Mouse (Mus musculus) hindbrain, embryonic 10.5 days (tissue): ENCODE data around the gene Rassf3. TPM values are rescaled to one million over a fixed set of nuclear protein-coding genes. Genes with fewer than 3 reads are reported as not detected.

ENCODE experiments used
- DNase-seq: peaks from one replicate; pipeline ENCODE4 v3.0.0-alpha.2; 2017; ENCODE audit warnings: low spot score
- H3K27ac ChIP-seq: fragments of 300-500 bp; sonication (generic); 2 replicates; pipeline ENCODE4 v1.5.1; 2016; ENCODE audit warnings: mild to moderate bottlenecking, moderate library complexity
- H3K27me3 ChIP-seq: fragments of 300-500 bp; sonication (generic); 2 replicates; pipeline ENCODE4 v1.6.1; 2016; ENCODE audit warnings: mild to moderate bottlenecking; ENCODE audit not compliant: poor library complexity, insufficient read depth, severe bottlenecking
- H3K36me3 ChIP-seq: fragments of 300-500 bp; sonication (generic); 2 replicates; pipeline ENCODE4 v1.6.1; 2016; ENCODE audit warnings: mild to moderate bottlenecking, moderate library complexity
- H3K4me1 ChIP-seq: fragments of 300-500 bp; sonication (generic); replicated peaks from 2 replicates; pipeline ENCODE4 v1.6.1; 2016; ENCODE audit warnings: mild to moderate bottlenecking
- H3K4me3 ChIP-seq: fragments of 300-500 bp; sonication (generic); 2 replicates; pipeline ENCODE4 v1.5.1; 2016; ENCODE audit warnings: mild to moderate bottlenecking, moderate library complexity
- H3K9me3 ChIP-seq: fragments of 300-500 bp; sonication (generic); 2 replicates; pipeline ENCODE4 v1.6.1; 2016; ENCODE audit warnings: mild to moderate bottlenecking, moderate library complexity
- WGBS: fragments of 180-500 bp; shearing (Covaris S2); methylation state at CpG from one replicate; pipeline ENCODE4 v1.1.7; 2016; 5-methylcytosine and 5-hydroxymethylcytosine counted together
- polyA plus RNA-seq: library from polyadenylated mRNA; unstranded; fragments of >200 nt; fragmentation: Nextera tagmentation; extraction: Ambion mirVana; gene quantifications from 2 replicates; pipeline ENCODE4 v1.2.1, GENCODE M21; 2016

Gene Rassf3
- polyA plus RNA-seq, 1 experiment from 2014 or later: 8.0 TPM

DNA sequence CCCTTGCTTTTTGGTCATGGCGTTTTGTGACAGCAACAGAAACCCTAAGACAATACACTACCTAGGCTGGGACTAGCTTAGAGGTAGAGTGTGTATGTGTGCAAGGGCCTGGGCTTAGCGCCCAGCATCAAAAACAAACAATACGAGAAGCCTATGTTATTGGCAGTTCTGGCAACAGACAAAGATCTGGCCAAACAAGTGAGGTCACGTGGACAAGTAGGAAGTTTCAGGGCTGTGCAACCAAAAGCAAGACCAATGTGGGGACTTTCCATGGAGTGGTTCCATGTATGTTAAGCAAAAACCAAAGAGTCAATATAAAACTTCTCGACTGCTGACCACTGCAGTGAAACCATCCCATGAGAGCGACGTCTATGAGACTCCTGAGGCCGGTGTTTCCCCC, 30.3 kb downstream of the Rassf3 start:
- Histone ChIP-seq H3K9me3 (no peaks in the 10 kb centered on the region), H3K4me3 (no peak overlapping the region), H3K27me3 (no peaks in the 10 kb centered on the region), H3K27ac (no peak overlapping the region), H3K4me1 (peaks cover 15% of the 10 kb centered on the region), H3K36me3 (no peaks in the 10 kb centered on the region)
- 90% methylated on average over 8 of the region's 8 CpGs for WGBS
- DNase-seq: no peak

DNA sequence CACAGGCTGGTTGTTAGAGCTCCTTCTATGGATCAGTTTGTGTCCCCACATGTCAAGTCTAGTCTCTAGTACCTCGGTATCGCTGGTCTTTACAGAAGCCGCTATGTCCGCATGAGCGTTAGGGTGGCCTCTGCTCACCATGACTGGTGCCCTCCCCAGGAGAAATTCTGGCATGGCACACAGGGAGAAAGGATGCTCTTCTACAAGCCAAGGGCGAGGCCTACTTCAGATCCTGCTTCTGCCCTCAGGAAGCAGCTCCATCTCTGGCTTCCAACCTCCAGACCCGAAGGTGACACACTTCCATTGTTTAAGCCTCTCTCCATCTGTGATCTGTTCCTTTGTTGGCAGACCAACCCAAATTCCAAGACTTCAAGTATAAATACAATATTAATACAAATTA, 31.9 kb downstream of the Rassf3 start:
- H3K4me3 ChIP-seq: no peak overlapping the region
- no peak overlapping the region for H3K27ac ChIP-seq
- WGBS: 94% methylated on average over 7 of the region's 7 CpGs
- H3K9me3 ChIP-seq: no peaks in the 10 kb centered on the region
- DNase-seq: no peak
- peaks cover 24% of the 10 kb centered on the region for H3K4me1 ChIP-seq
- no peaks in the 10 kb centered on the region for H3K27me3 ChIP-seq
- H3K36me3 ChIP-seq: no peaks in the 10 kb centered on the region

DNA sequence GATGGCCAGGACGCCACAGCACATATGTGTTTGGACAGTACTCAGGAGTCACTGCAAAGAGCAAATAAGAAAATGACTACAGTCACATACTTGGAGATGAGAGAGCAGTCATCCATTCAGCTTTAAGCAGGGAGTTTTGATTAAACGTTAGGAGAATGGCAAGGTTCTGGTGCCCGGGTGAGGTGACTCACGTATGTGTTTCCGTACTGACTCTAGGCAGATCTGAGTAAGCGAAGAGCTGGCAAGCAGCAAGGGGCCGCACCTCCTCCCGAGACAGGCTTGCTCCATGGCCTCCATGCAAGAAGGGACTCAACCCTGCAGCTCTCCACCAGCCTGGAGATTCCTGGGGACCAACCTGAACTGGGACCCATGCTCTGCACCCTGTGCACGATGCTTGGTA, 32.4 kb downstream of the Rassf3 start:
- Histone ChIP-seq H3K27me3 (no peaks in the 10 kb centered on the region), H3K4me3 (no peak overlapping the region), H3K4me1 (peaks cover 24% of the 10 kb centered on the region), H3K36me3 (no peaks in the 10 kb centered on the region), H3K27ac (no peak overlapping the region), H3K9me3 (no peaks in the 10 kb centered on the region)
- WGBS: 88% methylated on average over 9 of the region's 9 CpGs
- no peak for DNase-seq

DNA sequence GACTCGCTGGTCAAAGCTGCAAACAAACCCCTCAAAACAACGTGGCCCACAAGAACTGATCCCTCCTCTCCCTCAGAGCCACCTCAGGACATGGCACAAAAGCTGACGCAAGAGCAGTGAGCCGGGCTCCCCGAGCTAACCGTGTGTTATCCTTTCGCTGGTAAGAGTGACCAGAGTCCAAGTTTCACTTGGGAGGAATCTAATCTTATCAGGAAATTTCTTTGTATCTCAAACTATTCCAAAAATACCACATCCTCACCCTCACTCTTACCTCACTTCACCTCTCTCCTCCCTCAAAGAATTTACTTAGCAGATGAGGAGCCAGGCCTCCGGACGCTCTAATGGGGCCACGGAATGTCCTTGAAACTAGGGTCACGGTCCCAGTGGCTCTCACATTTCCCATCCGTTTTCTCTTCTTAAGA, 36.8 kb downstream of the Rassf3 start:
- DNase-seq: no peak
- Histone ChIP-seq H3K4me3 (no peak overlapping the region), H3K36me3 (no peaks in the 10 kb centered on the region), H3K4me1 (peaks cover 42% of the 10 kb centered on the region), H3K9me3 (no peaks in the 10 kb centered on the region), H3K27ac (no peak overlapping the region), H3K27me3 (no peaks in the 10 kb centered on the region)
- WGBS: 90% methylated on average over 12 of the region's 12 CpGs

DNA sequence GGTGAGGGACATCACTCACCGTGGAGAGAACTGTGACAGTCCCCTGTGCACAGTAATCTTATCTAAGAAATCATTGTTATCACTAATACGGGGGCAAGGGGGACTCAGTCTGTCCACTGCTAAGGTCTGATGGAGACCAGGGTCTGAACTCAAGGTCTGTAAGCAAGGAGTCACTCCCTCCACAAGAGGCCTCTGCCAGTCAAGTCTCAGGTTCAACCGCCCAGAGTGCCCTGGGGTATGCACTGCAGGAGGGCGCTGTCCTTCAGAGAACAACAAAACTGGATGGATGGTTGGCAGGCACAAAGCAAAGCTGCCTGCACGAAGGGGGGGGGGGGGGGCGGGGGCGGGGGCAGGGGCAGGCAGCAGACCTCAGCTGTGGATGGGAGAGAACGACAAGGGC, 38.0 kb downstream of the Rassf3 start:
- peak overlapping the region; percentile 13; the same call in 1 of the 2 replicates for H3K27ac ChIP-seq
- H3K9me3 ChIP-seq: no peaks in the 10 kb centered on the region
- H3K4me1 ChIP-seq: peaks cover 49% of the 10 kb centered on the region
- DNase-seq: no peak
- no peaks in the 10 kb centered on the region for H3K36me3 ChIP-seq
- 64% methylated on average over 8 of the region's 8 CpGs for WGBS
- no peaks in the 10 kb centered on the region for H3K27me3 ChIP-seq
- H3K4me3 ChIP-seq: no peak overlapping the region

DNA sequence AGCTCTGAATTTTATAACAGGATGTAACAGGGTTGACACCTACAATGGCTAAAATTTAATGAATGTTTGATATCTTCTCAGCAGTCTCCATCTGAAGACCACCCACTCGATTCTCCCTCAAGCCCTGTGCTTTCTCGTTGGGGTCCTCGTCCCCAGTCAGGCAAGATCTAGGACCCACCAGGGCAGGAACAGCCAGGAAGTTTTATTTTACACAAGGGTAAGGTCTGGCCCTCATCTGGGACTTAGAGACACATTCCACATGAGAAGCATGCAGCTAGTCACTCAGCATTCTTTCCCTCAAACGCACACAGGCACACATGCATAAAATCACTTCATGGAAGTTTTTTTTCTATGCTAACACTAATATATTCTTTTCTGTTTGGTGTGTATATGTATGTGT, 39.5 kb downstream of the Rassf3 start:
- H3K4me1 ChIP-seq: peaks cover 63% of the 10 kb centered on the region
- H3K27ac ChIP-seq: no peak overlapping the region
- H3K4me3 ChIP-seq: no peak overlapping the region
- H3K27me3 ChIP-seq: no peaks in the 10 kb centered on the region
- no peak for DNase-seq
- no peaks in the 10 kb centered on the region for H3K9me3 ChIP-seq
- 69% methylated on average over 4 of the region's 4 CpGs for WGBS
- H3K36me3 ChIP-seq: no peaks in the 10 kb centered on the region

DNA sequence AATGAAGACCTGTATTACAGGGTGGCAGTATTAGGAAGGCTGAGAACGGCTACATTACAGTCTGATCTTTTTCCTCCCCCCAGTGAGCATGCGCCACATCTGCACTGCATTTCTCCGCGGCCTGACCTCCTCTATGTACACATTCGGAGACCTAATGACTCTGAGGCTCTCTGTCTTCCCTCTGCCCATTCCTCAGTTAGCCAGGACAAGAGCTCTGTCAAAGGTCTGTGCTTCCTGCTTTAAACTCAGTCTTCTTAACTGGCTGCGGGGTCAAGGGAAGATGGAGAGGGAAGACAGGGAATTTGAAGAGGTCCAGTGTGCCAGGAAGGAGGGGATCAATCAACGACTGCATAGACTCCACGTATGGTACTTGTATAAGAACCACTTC, 39.9 kb downstream of the Rassf3 start:
- no peaks in the 10 kb centered on the region for H3K27me3 ChIP-seq
- 50% methylated on average over 8 of the region's 8 CpGs for WGBS
- DNase-seq: peak; percentile 49
- H3K9me3 ChIP-seq: no peaks in the 10 kb centered on the region
- peaks cover 67% of the 10 kb centered on the region for H3K4me1 ChIP-seq
- H3K27ac ChIP-seq: 0 out of 2 replicates have a peak overlapping the region, but pooled peaks have one; percentile 56
- H3K36me3 ChIP-seq: no peaks in the 10 kb centered on the region
- H3K4me3 ChIP-seq: no peak overlapping the region

DNA sequence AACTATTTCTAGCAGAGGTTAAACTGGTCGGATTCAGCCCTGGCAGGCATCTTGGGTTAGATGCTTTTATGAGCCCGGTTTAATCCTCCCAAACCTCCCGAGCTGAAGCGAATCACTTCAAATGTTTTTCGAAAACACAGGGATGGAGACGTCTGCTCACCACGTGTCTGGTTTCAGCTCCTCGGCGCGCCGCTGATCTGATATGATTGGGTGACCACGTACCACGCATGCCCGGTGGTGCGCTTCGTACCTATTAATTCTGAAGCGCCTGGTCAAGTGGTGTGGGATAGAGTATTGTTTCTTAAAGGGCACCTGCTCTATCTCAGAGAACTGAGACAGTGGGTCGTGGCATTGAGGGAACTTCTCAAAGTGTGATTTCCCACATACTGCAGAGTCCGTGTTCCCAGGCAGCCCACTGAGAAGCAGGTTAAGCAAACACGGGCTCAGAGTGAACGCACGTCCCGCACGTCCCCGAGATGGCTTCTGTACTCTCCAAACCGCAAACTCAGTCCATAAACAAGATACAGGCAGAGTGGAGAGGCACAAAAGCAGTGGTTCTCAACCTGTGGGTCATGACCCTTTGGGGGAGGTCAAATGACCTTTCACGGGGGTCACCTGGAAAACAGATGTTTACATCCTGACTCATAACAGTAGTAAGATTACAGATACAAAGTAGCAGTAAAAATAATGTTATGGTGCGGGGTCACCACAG, 40.4 kb downstream of the Rassf3 start:
- H3K4me1 ChIP-seq: peaks cover 69% of the 10 kb centered on the region
- H3K36me3 ChIP-seq: no peaks in the 10 kb centered on the region
- H3K27me3 ChIP-seq: 0 out of 2 replicates have a peak, but pooled peaks cover 4% of the 10 kb centered on the region
- 63% methylated on average over 28 of the region's 28 CpGs for WGBS
- H3K27ac ChIP-seq: peak overlapping the region; percentile 54
- H3K9me3 ChIP-seq: no peaks in the 10 kb centered on the region
- no peak for DNase-seq
- H3K4me3 ChIP-seq: no peak overlapping the region

DNA sequence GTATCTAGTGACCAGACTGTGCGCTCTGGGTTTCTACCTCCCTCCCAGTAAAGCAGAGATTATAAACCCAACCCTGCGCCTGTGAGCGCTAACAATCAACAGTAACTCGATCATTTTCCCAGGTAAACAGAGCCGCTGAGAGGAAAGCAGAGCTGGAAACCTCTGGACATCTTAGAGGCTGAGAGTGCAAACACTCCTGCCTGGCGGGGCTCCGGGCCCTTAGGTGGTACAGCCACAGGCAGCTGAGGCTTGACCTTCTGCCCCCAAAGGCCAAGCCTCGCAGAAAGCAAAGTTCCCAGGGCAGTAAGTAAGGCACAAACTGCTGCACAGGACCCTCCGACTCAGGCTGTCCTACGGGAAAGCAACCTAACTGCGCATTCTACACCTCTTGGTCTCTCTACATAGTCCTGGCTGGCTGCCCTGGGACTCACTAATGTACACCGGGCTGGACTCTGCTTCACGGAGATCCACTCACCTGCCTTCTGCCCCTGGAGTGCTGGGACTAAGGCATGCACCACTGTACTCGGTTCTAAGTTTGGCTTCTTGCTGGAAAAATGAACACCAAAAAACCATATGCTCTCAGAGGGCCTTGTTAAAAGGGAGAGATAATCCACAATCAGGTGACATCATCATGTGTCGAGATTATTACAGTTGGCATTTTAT, 41.6 kb downstream of the Rassf3 start:
- H3K9me3 ChIP-seq: no peaks in the 10 kb centered on the region
- H3K4me1 ChIP-seq: peaks cover 73% of the 10 kb centered on the region
- peak overlapping the region; percentile 42; the same call in 1 of the 2 replicates for H3K27ac ChIP-seq
- H3K27me3 ChIP-seq: 0 out of 2 replicates have a peak, but pooled peaks cover 4% of the 10 kb centered on the region
- DNase-seq: no peak
- H3K36me3 ChIP-seq: no peaks in the 10 kb centered on the region
- no peak overlapping the region for H3K4me3 ChIP-seq
- 67% methylated on average over 15 of the region's 15 CpGs for WGBS

DNA sequence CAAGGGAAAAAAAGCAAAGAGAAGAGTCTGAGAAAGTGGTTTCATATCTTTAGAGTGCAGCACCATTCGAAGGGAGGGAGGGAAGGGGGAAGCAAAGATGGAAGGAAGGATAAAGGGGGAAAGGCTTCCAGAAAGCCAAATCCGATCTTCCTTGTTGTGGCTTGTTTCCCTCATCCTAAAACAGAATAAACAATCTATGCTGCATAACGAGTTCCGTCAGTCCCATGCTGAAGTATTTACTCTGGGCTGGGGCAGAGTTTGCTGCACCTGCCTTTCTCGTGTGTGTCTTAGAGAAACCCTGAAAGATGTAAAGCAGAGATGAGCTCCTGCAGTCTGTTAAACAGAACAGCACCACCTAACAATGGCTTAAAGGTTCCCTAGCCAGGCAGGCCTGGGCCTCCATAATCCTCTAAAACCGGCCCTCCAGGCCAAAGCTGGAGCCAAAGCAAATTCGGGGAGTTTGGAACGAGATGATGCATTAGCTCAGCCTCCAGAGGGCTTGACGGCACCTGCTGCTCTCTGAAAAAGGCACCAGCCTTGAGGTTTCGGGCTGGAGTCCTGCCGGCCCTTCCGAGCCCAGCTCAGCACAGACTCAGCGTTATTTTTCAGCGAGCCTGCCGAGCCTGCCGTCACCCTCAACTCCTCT, 43.4 kb downstream of the Rassf3 start:
- peak overlapping the region; percentile 71 for H3K27ac ChIP-seq
- peaks cover 82% of the 10 kb centered on the region for H3K4me1 ChIP-seq
- H3K36me3 ChIP-seq: no peaks in the 10 kb centered on the region
- H3K27me3 ChIP-seq: 0 out of 2 replicates have a peak, but pooled peaks cover 4% of the 10 kb centered on the region
- 38% methylated on average over 16 of the region's 16 CpGs for WGBS
- no peak for DNase-seq
- no peaks in the 10 kb centered on the region for H3K9me3 ChIP-seq
- H3K4me3 ChIP-seq: no peak overlapping the region

DNA sequence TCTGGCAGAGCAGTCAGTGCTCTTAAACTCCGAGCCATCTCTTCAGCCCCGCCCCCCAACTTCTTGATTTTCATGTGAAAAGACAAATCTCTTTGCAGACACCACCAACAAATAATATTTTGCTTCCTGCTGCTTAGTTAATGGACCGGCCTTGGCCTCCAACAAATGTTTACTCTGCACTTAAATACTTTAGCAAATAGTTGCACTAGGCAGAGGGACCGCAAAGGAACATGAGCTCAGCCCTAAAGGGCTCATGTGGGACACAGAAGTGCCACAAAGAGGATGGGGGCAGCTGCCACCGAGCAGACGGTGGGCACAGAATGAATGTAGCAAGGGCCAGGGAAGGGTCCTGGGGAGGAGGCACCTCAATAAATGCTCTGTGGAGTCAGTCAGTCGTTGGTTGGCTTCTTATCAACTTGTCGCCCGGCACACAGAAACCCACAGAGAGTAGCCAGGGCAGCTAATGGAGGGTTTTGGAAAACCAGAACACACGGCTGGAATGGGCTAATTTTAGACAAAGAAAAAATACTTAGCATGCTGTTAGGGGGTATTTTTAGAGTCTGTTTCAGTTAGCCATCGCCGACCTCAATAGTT, 44.0 kb downstream of the Rassf3 start:
- 0 out of 2 replicates have a peak overlapping the region, but pooled peaks have one; percentile 56 for H3K27ac ChIP-seq
- 0 out of 2 replicates have a peak, but pooled peaks cover 4% of the 10 kb centered on the region for H3K27me3 ChIP-seq
- 71% methylated on average over 12 of the region's 12 CpGs for WGBS
- H3K4me1 ChIP-seq: peaks cover 85% of the 10 kb centered on the region
- DNase-seq: no peak
- H3K36me3 ChIP-seq: no peaks in the 10 kb centered on the region
- no peak overlapping the region for H3K4me3 ChIP-seq
- H3K9me3 ChIP-seq: no peaks in the 10 kb centered on the region

DNA sequence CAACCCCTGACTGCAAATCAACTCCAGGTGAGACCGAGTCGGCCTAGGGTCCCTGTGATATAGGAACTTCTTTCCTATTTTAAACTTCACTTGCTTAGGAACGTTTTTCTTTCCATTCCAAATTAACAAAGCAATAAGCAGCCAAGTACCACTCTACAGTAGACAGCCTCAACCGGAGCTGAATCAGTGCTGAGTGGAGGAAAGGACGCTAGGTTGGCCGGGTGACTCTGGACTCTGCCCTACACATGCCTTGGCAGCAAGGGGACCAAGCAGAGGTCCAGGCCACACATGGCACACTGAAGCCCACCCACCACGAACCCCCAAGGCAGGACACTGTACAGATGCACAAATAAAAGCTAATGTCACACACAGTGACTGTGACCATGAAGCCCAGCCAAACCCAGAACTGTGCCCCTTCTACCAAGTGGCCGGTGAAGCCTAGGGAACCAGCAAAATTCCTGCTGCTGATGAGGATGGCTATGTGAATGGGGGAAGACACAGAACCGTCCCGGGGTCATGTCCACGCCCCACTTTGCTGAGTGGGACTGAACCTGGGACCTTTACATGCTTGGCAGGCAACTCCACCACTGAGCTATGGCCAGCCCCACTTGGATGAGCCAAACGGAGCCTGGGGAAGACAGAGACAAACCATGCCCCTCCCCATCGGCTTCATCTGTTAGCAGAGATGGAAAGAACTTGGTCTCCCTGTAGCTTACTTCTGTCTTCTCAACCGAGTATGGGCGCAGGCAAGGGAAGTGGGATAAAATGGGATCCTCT, 45.2 kb downstream of the Rassf3 start:
- H3K9me3 ChIP-seq: no peaks in the 10 kb centered on the region
- H3K4me3 ChIP-seq: no peak overlapping the region
- H3K27ac ChIP-seq: peak overlapping the region; percentile 81
- no peaks in the 10 kb centered on the region for H3K36me3 ChIP-seq
- DNase-seq: no peak
- H3K4me1 ChIP-seq: peaks cover 82% of the 10 kb centered on the region
- WGBS: 74% methylated on average over 15 of the region's 15 CpGs
- 0 out of 2 replicates have a peak, but pooled peaks cover 4% of the 10 kb centered on the region for H3K27me3 ChIP-seq
